Mouse (Mus musculus) adrenal gland, postnatal 4 days (tissue): ENCODE data around the gene Psmb8. TPM values are rescaled to one million over a fixed set of nuclear protein-coding genes. Genes with fewer than 3 reads are reported as not detected.
A peak's percentile ranks its signal among the peaks of the same experiment; 100 is the strongest.

Experiments used
- DNase-seq, 2 experiments: peaks; one replicate each; pipeline ENCODE4 v3.0.0; 2021 to 2022; ENCODE audit warnings: low spot score in 2 of 2, mixed read lengths in 2 of 2
- total RNA-seq, 2 experiments: library from RNA; stranded (reverse); gene quantifications; 2 replicates each; pipeline ENCODE4 v1.2.3; 2021

The Psmb8 gene
- total RNA-seq, 2 experiments from 2014 or later = 25.0 to 27.4 TPM

DNA sequence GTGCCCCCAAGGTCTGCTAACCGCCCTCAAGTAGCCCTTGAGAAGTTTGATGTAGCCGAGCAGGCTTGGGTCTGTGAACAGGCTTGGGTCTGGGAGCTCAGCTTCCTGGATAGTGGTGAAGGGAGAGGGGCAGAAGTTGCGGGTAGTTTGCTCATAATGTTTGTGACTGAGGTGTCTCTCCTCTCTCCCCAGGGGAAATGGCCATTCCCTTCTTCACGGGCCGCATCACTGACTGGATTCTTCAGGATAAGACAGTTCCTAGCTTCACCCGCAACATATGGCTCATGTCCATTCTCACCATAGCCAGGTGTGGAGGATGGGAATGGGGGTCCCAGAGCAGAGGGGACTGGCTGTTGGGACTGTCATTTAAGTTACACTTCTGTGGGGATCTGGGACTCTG lies 8.5 kb upstream of the Psmb8 start:
- DNase-seq = no peak

DNA sequence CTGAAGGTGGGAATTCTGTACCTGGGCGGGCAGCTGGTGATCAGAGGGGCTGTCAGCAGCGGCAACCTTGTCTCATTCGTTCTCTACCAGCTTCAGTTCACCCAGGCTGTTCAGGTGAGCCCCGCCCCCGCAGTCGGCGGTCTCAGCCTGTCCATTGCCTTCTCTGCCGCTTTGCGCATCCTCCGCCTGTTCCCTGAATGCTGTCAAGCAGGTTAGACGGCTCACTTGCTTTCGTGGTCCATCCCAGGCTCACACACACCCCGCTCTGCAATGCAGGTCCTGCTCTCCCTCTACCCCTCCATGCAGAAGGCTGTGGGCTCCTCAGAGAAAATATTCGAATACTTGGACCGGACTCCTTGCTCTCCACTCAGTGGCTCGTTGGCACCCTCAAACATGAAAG lies 4.7 kb upstream of the Psmb8 start:
- no peak for DNase-seq

DNA sequence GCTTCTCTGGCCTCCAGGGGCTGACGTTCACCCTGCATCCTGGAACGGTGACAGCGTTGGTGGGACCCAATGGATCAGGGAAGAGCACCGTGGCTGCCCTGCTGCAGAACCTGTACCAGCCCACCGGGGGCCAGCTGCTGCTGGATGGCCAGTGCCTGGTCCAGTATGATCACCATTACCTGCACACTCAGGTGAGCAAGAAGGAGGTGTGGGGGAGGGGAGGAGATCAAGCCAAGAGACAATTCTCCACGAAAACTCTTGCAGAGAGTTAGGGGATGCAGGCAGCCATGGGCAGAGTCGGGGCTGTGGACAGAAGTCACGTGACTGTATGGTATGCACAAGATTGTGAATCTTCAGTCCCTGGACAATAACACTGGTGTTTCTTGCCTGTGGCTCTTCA lies 4.1 kb upstream of the Psmb8 start:
- DNase-seq = no peak

DNA sequence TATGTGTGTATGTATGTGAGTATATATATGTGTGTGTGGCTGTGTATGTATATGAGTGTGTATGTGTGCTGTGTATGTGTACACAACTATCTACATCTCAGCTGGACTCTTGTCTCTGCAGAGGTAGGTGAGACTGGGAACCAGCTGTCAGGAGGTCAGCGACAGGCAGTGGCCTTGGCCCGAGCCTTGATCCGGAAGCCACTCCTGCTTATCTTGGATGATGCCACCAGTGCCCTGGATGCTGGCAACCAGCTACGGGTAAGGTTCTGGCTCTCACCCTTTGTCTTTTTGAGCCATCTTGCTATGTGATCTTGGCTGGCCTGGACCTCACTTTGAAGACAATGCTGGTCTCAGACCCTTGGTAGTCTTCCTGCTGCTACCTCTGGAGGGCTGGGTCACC lies 2.8 kb upstream of the Psmb8 start:
- no peak for DNase-seq

DNA sequence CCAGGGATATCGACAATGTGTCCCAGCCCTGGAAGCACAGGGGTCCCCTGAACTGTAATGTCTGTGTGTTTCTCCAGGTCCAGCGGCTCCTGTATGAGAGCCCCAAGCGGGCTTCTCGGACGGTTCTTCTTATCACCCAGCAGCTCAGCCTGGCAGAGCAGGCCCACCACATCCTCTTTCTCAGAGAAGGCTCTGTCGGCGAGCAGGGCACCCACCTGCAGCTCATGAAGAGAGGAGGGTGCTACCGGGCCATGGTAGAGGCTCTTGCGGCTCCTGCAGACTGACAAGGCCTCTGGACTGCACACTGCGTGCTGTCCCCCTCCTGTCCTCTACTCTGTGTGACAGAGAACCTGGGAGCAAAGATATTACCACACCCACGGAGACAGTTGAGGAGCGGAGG lies 1.0 kb upstream of the Psmb8 start:
- no peak for DNase-seq

DNA sequence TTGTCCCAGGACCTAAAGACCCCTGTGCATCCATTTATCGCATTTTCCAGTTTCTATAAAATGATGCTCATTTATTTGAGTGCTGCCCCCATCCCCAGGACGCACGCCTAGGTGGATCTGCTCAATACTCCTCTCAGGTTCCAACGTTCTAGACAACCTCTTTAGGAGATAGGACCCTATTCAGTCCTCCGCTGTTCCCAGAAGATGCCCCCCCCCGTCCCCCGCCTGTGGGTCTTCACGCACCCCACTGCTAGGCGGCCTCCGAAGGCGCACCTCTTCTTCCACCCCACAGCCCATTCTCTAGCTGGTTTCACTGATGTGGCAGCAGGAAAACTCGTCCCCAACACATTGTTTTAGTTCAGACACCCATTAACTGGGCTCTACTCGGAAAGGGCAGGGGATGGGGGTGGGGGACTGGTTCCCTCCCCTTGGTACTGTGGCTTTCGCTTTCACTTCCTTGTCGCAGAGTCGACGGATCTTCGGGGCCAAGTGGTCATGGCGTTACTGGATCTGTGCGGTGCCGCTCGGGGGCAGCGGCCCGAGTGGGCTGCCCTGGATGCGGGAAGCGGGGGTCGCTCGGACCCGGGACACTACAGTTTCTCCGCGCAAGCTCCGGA lies 491 bp downstream of the Psmb8 start:
- DNase-seq = no peak

DNA sequence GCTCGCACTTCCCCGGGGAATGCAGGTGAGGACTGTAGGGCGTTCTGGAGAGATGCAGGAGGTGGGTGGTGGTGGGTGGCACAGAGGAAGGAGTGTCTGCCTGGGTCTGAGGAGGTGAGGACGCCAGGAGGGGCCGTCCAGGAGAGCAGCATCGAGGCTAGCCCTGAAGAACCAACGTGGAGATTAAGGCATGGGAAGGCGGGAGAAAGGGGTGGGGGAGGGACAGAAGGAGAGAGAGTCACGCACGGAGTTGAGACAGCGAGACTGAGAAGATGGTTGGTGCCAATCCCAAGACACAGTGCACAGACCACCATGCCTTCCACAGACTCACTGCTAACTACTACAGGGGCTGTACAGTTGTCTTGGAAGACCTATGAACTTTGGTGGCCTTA lies 996 bp downstream of the Psmb8 start:
- DNase-seq = no peak

DNA sequence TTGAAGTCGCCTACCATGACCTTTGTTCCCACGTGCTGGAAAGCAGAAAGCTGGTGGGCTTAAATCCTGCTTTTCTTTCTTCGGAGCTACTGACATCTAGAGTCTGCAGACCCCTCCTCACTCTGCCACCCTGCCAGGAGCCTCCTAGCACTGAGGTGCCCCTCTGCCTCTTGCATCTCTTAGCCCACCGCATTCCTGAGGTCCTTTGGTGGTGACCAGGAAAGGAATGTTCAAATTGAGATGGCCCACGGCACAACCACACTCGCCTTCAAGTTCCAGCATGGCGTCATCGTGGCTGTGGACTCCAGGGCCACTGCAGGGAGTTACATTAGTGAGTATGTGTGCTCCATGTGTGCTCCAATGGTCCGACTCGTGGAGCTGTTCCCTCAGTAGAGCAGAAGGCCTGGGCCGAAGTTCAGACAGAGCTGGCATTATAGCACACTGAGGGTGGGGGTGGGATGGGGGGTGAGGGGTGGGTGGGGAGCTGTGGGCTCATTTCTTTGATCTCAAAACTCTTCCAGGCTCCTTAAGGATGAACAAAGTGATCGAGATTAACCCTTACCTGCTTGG lies 1.6 kb downstream of the Psmb8 start:
- DNase-seq = no peak

DNA sequence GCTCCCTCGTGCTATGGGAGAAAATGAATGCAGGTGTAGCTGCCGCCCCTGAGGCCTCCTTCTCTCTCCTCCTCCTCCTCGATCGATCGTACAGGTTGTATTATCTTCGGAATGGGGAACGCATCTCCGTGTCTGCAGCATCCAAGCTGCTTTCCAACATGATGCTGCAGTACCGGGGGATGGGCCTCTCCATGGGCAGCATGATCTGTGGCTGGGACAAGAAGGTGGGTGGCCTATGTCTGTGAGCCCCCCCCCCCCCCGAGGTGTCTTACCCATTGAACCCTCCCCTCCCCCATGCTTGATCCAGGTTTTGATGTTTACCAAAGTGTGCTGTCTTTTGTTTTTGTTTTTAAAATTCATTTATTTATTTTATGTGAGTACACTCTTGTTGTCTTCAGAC lies 2.5 kb downstream of the Psmb8 start:
- DNase-seq = no peak

DNA sequence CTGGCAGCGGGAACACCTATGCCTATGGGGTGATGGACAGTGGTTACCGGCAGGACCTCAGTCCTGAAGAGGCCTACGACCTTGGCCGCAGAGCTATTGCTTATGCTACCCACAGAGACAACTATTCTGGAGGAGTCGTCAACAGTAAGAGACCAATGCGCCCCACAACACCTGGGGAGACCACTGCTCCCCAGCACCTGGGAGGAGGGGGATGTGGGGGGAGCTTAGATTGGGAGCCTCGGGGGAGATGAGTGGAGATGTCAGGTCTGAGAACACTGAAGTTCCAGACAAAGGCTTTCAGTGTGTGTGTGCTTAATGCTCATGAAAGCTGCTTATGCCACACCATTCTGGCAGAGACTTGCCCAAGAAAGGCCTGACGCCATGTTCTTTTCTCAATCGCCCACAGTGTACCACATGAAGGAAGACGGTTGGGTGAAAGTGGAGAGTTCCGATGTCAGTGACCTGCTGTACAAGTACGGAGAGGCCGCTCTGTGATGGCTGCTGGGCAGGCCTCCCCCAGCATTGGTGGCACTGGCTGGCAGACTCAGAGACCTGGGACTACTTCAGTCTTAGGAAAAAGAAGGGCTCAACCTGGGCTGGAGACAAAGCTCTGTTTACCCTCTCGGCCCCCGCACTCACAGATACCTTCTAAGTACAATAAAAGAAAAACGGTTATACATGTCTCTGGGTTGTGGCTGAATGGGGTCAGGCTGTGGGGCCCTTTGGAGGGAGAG lies 3.4 kb downstream of the Psmb8 start:
- DNase-seq = no peak

DNA sequence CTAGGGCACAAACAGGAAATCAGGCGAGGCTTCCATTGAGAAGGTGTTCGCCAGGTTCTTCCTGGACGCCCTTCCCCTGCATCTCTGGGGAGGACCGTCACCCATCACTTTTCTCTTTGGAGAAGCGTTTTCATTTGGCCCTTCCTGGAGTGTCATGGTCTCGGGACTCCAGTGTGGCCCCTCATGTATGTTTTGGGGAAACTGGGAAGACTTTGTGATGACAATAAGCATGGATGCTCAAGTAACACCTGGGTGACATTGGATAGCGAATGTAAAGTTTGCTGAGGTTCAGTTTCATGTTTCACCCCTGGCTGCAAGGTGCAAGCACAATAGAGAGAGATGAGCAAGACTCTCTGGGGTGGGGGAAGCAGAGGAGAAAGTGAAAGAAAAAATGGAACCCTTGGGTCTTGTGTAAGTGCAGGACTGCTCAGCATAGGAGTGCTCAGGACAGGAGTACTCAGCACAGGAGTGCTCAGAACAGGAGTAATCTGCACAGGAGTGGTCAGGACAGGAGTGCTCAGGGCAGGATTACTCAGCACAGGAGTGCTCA lies 4.1 kb downstream of the Psmb8 start:
- DNase-seq = no peak

DNA sequence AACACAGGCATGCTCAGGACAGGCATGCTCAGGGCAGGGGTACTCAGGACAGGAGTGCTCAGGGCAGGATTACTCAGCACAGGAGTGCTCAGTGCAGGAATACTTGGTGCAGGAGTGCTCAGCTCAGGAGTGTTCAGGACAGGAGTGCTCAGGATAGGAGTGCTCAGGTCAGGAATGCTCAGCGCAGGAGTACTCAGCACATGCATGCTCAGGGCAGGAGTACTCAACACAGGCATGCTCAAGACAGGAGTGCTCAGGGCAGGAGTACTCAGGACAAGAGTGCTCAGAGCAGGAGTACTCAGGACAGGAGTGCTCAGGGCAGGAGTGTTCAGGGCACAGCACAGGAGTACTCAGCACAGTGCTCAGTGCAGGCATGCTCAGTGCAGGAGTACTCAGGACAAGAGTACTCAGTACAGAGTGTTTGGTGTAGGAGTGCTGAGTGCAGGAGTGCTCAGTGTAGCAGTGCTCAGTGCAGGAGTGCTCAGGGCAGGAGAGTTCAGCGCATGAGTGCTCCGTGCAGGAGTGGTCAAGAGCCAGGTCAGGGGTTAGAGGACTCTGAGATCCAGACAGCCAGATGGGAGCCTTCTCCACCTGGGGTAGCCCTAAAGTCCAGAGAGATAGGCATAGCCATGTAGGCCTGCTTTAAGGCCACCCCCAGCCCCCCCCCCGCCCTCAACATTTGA lies 5.4 kb downstream of the Psmb8 start:
- DNase-seq = no peak

DNA sequence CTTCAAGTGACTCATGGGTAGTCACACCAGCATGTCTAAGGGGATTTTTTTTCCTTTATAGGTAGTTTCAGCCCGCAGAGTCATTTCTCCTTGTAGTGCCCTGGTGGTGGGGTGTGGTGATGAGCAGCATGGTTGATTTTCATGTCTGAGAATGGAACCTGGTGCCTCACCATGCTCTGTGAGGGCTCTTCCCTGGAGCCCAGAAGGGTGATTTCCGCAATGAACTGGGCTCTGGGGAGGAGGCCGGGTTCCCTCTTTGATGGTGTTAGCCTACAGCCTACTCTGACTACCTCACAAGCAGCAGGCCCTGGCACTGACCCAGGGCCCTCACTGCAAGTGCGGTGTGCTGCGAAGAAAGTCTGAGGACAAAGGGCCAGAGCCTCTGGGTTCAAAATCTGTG lies 5.9 kb downstream of the Psmb8 start, which contains the start of gene Tap2:
Gene Tap2, plus strand, starts transcription at position 84 of the 400 bp plus-strand sequence.
- no peak for DNase-seq

DNA sequence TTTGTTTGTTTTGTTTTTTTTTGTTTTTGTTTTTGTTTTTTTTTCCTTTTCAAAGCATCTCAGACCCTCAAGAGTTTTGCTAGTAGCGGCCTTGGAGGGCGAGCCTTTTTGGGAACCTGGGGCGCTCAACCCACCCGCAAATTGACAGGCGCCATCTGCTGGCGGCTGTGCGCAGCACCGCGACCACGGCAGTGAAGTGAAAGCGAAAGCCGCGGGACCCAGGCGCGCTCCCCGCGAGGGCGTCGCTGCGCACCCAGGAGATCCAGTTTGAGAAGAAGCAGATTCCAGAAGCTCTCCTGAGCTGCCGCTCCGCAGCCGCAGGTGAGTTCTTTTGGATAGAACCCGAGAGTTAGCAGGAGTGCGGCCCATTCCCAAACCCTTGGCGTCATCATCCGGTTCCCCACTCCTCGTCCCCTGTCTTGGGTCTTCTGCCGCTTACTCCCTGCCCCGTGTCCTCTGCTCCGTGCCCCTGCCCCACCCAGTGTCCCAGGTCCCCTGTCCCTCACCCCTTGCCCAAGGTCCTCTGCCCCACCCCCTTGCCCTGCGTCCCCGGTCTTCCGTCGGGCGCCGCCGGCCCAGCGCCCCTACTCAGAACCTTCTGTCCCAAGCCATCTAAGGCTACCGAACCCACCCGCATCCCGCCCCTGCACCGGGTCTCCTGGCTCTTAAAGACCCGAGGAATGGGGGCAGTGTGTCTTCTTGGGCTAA lies 6.9 kb downstream of the Psmb8 start:
- peak; percentile 75 to 78 for DNase-seq

DNA sequence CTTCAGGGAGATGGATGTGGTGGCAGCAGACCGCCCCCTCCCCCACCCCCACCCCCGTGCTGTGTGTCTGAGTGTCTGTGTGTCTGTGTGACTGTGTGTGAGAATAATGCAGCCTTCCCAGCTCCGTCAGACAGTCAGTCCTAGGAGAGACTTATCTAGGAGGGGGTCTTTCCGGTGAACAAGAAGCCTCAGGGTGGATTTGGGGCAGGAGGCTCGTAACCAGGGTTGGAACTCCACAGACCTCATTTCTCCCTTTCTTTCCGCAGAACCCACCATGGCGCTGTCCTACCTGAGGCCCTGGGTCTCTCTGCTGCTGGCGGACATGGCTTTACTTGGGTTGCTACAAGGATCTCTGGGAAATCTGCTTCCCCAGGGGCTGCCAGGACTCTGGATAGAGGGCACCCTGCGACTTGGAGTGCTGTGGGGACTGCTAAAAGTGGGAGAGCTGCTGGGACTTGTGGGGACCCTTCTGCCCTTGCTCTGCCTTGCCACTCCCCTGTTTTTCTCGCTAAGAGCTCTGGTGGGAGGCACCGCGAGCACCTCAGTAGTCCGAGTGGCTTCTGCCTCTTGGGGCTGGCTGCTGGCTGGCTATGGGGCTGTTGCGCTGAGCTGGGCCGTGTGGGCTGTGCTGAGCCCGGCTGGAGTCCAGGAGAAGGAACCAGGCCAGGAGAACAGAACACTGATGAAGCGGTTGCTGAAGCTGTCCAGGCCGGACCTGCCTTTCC lies 7.7 kb downstream of the Psmb8 start:
- no peak for DNase-seq

DNA sequence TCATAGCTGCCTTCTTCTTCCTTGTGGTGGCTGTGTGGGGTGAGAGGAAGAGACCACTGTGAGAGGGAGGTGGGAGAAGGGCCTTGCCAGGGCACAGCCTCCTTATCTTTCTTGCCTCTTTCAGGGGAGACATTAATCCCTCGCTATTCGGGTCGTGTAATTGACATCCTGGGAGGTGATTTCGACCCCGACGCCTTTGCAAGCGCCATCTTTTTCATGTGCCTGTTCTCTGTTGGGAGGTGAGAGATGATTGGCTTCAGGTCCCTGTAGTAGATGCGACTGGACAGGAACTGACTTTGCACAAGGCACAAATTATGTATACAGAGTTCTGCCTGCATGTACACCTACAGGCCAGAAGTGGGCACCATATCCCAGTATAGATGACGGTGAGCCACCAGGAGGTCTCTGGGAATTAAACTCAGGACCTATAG lies 8.2 kb downstream of the Psmb8 start:
- DNase-seq = no peak

DNA sequence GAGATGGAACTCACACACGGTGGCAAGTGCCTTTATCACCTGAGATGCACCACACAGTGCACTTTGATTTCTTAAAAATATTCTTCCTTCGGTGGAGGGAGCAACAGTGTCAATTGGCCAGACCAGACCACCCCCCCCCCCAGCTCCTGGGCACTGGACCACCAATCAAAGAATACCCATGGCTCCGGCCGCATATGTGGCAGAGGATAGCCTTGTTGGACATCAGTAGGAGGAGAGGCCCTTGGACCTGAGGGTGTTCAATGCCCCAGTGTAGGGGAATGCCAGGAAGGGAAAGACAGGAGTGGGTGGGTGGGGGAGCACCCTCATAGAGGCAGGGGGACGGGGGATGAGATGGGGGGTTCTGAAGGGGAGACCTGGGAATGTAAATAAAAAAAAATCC lies 9.2 kb downstream of the Psmb8 start:
- DNase-seq = no peak

DNA sequence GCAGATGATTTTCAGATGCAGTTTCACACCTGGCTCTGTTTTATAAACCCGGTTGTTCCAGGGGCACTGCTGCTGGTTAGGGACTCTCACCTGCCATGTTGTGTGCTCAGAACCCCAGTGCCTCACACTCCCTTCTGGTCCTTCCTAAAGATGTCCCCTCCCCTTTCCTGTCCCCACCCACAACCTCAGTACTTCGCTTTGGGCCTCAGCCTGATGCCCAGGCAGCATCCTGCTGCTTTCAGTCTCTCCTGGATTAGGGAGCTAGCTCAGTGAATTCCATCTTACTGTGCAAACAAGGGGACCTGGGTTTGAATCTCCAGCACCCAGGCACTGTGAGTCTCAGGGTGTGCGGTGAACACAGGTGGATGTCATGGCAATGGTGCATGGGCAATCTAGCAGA lies 9.9 kb downstream of the Psmb8 start:
- no peak for DNase-seq

DNA sequence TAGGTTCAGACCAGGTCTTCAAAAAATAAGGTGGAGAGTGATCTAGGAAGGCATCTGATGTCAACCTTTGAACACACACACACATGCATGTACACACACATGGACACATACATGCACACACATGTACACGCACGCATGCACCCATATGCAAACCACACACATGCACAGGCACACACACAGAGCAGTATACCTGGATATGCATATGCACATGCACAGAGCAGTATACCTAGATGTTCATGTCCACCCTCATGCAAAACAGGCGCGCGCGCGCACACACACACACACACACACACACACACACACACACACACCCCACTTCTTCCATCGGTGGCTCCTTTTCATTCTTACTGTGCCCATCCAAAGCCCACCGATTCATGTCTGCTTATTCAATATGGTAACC lies 10.3 kb downstream of the Psmb8 start:
- no peak for DNase-seq

DNA sequence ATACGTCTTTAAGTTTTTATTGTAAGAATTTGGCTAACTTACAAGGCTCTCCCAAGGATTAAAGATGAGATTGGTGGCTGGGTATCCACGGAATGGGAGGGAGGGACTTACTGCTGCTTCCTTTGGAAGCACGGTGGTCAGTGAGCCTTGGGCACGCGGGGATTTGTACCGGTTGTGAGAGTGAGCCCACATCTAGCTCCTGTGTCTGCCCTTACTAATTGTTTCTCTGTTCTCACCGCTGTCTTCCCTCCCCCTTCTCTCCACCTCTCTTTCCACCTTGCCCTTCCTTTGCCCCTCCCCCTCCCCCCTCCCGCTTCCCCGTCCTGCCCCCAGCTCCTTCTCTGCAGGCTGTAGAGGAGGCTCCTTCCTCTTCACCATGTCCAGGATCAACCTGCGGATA lies 10.9 kb downstream of the Psmb8 start:
- DNase-seq = no peak

DNA sequence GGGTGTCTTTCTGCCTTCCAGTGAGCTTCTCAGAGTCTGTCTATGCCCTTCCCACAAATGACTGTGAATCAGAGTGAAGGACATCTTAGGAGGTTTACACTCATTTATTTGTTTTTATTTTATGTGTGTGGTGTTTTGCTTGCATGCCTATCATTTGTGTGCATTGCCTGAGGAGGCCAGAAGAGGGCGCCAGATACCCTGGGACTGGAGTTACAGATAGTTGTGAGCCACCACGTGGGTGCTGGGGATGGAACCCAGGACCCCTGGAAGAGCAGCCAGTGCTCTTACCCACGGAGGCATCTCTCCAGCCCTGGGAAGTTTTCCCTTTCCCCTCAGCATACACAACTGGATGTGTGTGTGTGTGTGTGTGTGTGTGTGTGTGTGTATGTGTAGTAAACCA lies 12.2 kb downstream of the Psmb8 start:
- no peak for DNase-seq
